Mouse (Mus musculus): Measurements from ENCODE around the gene Mup5. TPM values are rescaled to one million over a fixed set of nuclear protein-coding genes. Genes with fewer than 3 reads are reported as not detected.
"Not testable (repeated sequence)": the region's sequence is repeated elsewhere in the genome, so short reads cannot be mapped to it uniquely, and the experiment has no call there.

The Mup5 gene
- total RNA-seq, 1 experiment = not detected

- no peaks in the 10 kb centered on the region for H3K36me3 ChIP-seq (ENCODE audit: control insufficient read depth, insufficient read depth, low read length, poor library complexity, severe bottlenecking)
- no peak for TF ChIP-seq HCFC1 (IDR thresholded peaks at IDR 0.05; ENCODE audit: borderline replicate concordance, insufficient read depth, low read length)
- TF ChIP-seq CHD2 (IDR thresholded peaks at IDR 0.05; ENCODE audit: low read depth, low read length) = no peak
- no peak for TF ChIP-seq ZC3H11A (IDR thresholded peaks at IDR 0.05; ENCODE audit: borderline replicate concordance, low read depth, low read length)
- TF ChIP-seq ZNF384 (IDR thresholded peaks at IDR 0.05; ENCODE audit: low read depth, low read length) = no peak
- no peak for TF ChIP-seq MAFK (IDR thresholded peaks at IDR 0.05; ENCODE audit: insufficient read depth, low read depth, low read length)
- no peaks in the 10 kb centered on the region; the same call in 1 of the 2 replicates for H3K9me3 ChIP-seq (ENCODE audit: control insufficient read depth, insufficient read depth, low read depth, low read length)
- H3K4me3 ChIP-seq (ENCODE audit: insufficient read depth in 1 of 2, low read depth in 1 of 2, low read length in 2 of 2, poor library complexity in 1 of 2, severe bottlenecking in 1 of 2) = no peak overlapping the region
- H3K9ac ChIP-seq (ENCODE audit: insufficient read depth, low read depth, low read length, poor library complexity, severe bottlenecking) = no peak overlapping the region
- in situ Hi-C loops (cut with MboI; ENCODE audit: low sequenced_read_pairs in 2 of 2, unreplicated experiment in 2 of 2) = no loop called here
- no peaks in the 10 kb centered on the region for H3K4me1 ChIP-seq (ENCODE audit: control insufficient read depth in 2 of 2, insufficient read depth in 2 of 2, low read length in 2 of 2, poor library complexity in 1 of 2)
- DNase-seq (ENCODE audit: low read depth, low spot score) = no peak
- H3K27ac ChIP-seq (ENCODE audit: insufficient read depth, low read depth, low read length, poor library complexity, severe bottlenecking) = no peak overlapping the region
Measured at GRCm38 (mm10) chr4:61844758-61845455, 9.9 kb upstream of the Mup5 start.

DNA sequence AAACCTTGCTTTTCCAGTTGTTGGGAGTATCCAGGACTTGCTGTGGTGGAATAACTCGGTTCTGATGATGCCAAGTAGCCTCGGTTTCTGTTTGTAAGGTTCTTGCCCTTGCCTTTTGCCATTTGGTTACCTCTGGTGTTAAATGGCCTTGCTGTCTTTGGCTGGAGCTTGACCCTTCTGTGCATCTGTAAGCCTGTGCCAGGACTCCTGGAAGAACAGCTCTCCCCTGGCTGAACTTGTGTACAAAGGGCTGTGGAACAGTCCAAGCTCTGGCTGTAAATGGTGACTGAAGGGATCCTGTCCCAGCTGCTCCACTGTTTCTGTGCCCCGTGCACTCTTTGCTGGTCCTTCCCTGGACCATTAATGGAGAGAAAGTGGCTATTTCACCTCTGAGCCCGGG, 5.8 kb downstream of the Mup5 start:
- DNase-seq (ENCODE audit: low read depth, low spot score) = no peak
- in situ Hi-C loops (cut with MboI; ENCODE audit: low sequenced_read_pairs in 2 of 2, unreplicated experiment in 2 of 2) = no loop called here

DNA sequence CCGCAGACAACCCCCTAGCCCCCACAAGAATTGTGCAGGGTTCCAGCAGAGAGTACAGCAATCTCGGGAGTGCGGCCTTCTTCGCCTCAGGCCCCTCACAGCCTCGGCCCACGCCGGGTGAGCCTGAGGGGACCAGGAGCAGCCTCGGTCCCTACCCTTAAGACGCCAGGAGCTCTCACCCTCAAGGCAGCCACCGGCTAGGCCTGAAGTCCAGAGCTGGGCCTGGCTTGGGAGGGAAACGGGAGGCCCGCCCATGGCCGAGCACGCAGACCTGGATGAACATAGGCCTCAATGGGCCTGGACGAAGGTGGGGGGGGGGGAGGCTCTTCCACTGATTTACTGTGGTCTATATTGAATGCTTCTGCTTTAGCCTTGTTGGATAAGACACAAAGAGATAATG, 11.8 kb downstream of the Mup5 start:
- H3K9me3 ChIP-seq (ENCODE audit: control insufficient read depth, insufficient read depth, low read depth, low read length) = peaks cover 9% of the 10 kb centered on the region
- H3K4me1 ChIP-seq (ENCODE audit: control insufficient read depth in 2 of 2, insufficient read depth in 2 of 2, low read length in 2 of 2, poor library complexity in 1 of 2) = no peaks in the 10 kb centered on the region
- TF ChIP-seq ZNF384 (IDR thresholded peaks at IDR 0.05; ENCODE audit: low read depth, low read length) = no peak
- TF ChIP-seq ZC3H11A (IDR thresholded peaks at IDR 0.05; ENCODE audit: borderline replicate concordance, low read depth, low read length) = no peak
- no peak for TF ChIP-seq MAFK (IDR thresholded peaks at IDR 0.05; ENCODE audit: insufficient read depth, low read depth, low read length)
- no peak for TF ChIP-seq CHD2 (IDR thresholded peaks at IDR 0.05; ENCODE audit: low read depth, low read length)
- TF ChIP-seq HCFC1 (IDR thresholded peaks at IDR 0.05; ENCODE audit: borderline replicate concordance, insufficient read depth, low read length) = no peak
- H3K36me3 ChIP-seq (ENCODE audit: control insufficient read depth, insufficient read depth, low read length, poor library complexity, severe bottlenecking) = peaks cover 2% of the 10 kb centered on the region; the same call in 1 of the 2 replicates
- no peak overlapping the region for H3K9ac ChIP-seq (ENCODE audit: insufficient read depth, low read depth, low read length, poor library complexity, severe bottlenecking)
- no peak overlapping the region for H3K4me3 ChIP-seq (ENCODE audit: insufficient read depth in 1 of 2, low read depth in 1 of 2, low read length in 2 of 2, poor library complexity in 1 of 2, severe bottlenecking in 1 of 2)
- in situ Hi-C loops (cut with MboI; ENCODE audit: low sequenced_read_pairs in 2 of 2, unreplicated experiment in 2 of 2) = no loop called here
- DNase-seq (ENCODE audit: low read depth, low spot score) = no peak
- H3K27ac ChIP-seq (ENCODE audit: insufficient read depth, low read depth, low read length, poor library complexity, severe bottlenecking) = no peak overlapping the region

More for the DNA sequence above, 5.8 kb downstream of the Mup5 start:
- peaks cover 7% of the 10 kb centered on the region for H3K9me3 ChIP-seq (ENCODE audit: control insufficient read depth, insufficient read depth, low read depth, low read length)
- H3K27ac ChIP-seq (ENCODE audit: insufficient read depth, low read depth, low read length, poor library complexity, severe bottlenecking) = no peak overlapping the region
- H3K4me1 ChIP-seq (ENCODE audit: control insufficient read depth in 2 of 2, insufficient read depth in 2 of 2, low read length in 2 of 2, poor library complexity in 1 of 2) = no peaks in the 10 kb centered on the region
- H3K36me3 ChIP-seq (ENCODE audit: control insufficient read depth, insufficient read depth, low read length, poor library complexity, severe bottlenecking) = no peaks in the 10 kb centered on the region
- TF ChIP-seq ZNF384 (IDR thresholded peaks at IDR 0.05; ENCODE audit: low read depth, low read length) = no peak
- no peak for TF ChIP-seq CHD2 (IDR thresholded peaks at IDR 0.05; ENCODE audit: low read depth, low read length)
- TF ChIP-seq ZC3H11A (IDR thresholded peaks at IDR 0.05; ENCODE audit: borderline replicate concordance, low read depth, low read length) = no peak
- TF ChIP-seq MAFK (IDR thresholded peaks at IDR 0.05; ENCODE audit: insufficient read depth, low read depth, low read length) = no peak
- no peak for TF ChIP-seq HCFC1 (IDR thresholded peaks at IDR 0.05; ENCODE audit: borderline replicate concordance, insufficient read depth, low read length)
- H3K9ac ChIP-seq (ENCODE audit: insufficient read depth, low read depth, low read length, poor library complexity, severe bottlenecking) = no peak overlapping the region
- no peak overlapping the region for H3K4me3 ChIP-seq (ENCODE audit: insufficient read depth in 1 of 2, low read depth in 1 of 2, low read length in 2 of 2, poor library complexity in 1 of 2, severe bottlenecking in 1 of 2)

DNA sequence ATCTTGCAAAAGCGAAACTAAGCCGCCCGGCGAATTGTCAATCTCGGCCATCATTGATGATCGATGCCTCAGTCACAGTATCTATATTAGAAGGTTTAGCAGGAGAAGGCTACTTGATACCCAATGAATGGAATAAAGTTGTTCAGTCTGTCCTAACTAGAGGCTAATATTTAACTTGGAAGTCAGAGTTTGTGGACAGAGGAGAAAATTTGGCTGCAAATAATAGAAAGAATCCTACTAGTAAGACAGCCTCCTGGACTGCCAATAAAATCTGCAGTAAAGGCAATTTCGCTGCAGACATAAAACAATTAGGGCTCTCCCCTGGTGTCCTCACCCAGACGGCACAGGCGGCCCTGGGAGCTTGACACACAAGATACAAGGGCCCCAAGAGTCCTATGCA, 12.5 kb downstream of the Mup5 start:
- in situ Hi-C loops (cut with MboI; ENCODE audit: low sequenced_read_pairs in 2 of 2, unreplicated experiment in 2 of 2); H3K9me3 ChIP-seq (ENCODE audit: control insufficient read depth, insufficient read depth, low read depth, low read length); H3K4me3 ChIP-seq (ENCODE audit: insufficient read depth in 1 of 2, low read depth in 1 of 2, low read length in 2 of 2, poor library complexity in 1 of 2, severe bottlenecking in 1 of 2); H3K36me3 ChIP-seq (ENCODE audit: control insufficient read depth, insufficient read depth, low read length, poor library complexity, severe bottlenecking); H3K27ac ChIP-seq (ENCODE audit: insufficient read depth, low read depth, low read length, poor library complexity, severe bottlenecking); H3K4me1 ChIP-seq (ENCODE audit: control insufficient read depth in 2 of 2, insufficient read depth in 2 of 2, low read length in 2 of 2, poor library complexity in 1 of 2); H3K9ac ChIP-seq (ENCODE audit: insufficient read depth, low read depth, low read length, poor library complexity, severe bottlenecking); DNase-seq (ENCODE audit: low read depth, low spot score): not testable (repeated sequence)

DNA sequence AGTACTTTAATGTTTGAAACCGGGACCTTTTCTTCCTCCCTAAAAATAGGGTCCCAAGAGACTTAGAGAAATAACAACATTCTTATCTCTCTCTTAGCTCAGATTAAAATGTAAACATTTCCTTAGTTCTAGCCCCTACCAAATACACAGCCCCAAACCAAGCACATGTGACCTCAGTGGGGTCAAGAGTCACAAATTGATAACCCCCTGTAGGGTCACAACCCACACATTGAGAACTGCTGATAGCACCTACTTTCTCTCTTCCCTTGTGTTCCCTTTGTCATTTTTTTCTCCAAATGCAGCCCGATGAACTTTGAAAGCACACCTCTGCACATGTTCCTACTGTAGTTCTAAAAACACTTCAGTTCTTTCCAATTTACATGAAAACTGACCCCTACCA, 19.4 kb downstream of the Mup5 start:
- no peak overlapping the region for H3K4me3 ChIP-seq (ENCODE audit: insufficient read depth in 1 of 2, low read depth in 1 of 2, low read length in 2 of 2, poor library complexity in 1 of 2, severe bottlenecking in 1 of 2)
- H3K36me3 ChIP-seq (ENCODE audit: control insufficient read depth, insufficient read depth, low read length, poor library complexity, severe bottlenecking) = no peaks in the 10 kb centered on the region
- TF ChIP-seq MAFK (IDR thresholded peaks at IDR 0.05; ENCODE audit: insufficient read depth, low read depth, low read length) (no peak), HCFC1 (IDR thresholded peaks at IDR 0.05; ENCODE audit: borderline replicate concordance, insufficient read depth, low read length) (no peak), ZNF384 (IDR thresholded peaks at IDR 0.05; ENCODE audit: low read depth, low read length) (no peak)
- in situ Hi-C loops (cut with MboI; ENCODE audit: low sequenced_read_pairs in 2 of 2, unreplicated experiment in 2 of 2) = no loop called here
- no peak for DNase-seq (ENCODE audit: low read depth, low spot score)
- no peak overlapping the region for H3K9ac ChIP-seq (ENCODE audit: insufficient read depth, low read depth, low read length, poor library complexity, severe bottlenecking)
- no peaks in the 10 kb centered on the region for H3K4me1 ChIP-seq (ENCODE audit: control insufficient read depth in 2 of 2, insufficient read depth in 2 of 2, low read length in 2 of 2, poor library complexity in 1 of 2)
- H3K9me3 ChIP-seq (ENCODE audit: control insufficient read depth, insufficient read depth, low read depth, low read length) = no peaks in the 10 kb centered on the region
- H3K27ac ChIP-seq (ENCODE audit: insufficient read depth, low read depth, low read length, poor library complexity, severe bottlenecking) = no peak overlapping the region

Measured in ES-E14 (cell line).